Mouse (Mus musculus) heart, postnatal 36 days (tissue): ENCODE data around the gene Zc3hc1. TPM values are rescaled to one million over a fixed set of nuclear protein-coding genes. Genes with fewer than 3 reads are reported as not detected.
"Not testable (repeated sequence)": the region's sequence is repeated elsewhere in the genome, so short reads cannot be mapped to it uniquely, and the experiment has no call there.

ENCODE experiments used
- DNase-seq, 2 experiments: peaks; one replicate each; pipeline ENCODE4 v3.0.0; 2021 to 2022
- intact Hi-C: fragments of 180-260 bp; cut with DNase I; formaldehyde crosslinking; loops from one replicate; pipeline ENCODE4 v1.15.1; 2025
- total RNA-seq, 2 experiments: library from RNA; stranded (reverse); gene quantifications; 2 replicates each; pipeline ENCODE4 v1.2.3; 2021

Gene Zc3hc1
- total RNA-seq, result 10 to 100 TPM; 14.7 to 14.8 TPM

DNA sequence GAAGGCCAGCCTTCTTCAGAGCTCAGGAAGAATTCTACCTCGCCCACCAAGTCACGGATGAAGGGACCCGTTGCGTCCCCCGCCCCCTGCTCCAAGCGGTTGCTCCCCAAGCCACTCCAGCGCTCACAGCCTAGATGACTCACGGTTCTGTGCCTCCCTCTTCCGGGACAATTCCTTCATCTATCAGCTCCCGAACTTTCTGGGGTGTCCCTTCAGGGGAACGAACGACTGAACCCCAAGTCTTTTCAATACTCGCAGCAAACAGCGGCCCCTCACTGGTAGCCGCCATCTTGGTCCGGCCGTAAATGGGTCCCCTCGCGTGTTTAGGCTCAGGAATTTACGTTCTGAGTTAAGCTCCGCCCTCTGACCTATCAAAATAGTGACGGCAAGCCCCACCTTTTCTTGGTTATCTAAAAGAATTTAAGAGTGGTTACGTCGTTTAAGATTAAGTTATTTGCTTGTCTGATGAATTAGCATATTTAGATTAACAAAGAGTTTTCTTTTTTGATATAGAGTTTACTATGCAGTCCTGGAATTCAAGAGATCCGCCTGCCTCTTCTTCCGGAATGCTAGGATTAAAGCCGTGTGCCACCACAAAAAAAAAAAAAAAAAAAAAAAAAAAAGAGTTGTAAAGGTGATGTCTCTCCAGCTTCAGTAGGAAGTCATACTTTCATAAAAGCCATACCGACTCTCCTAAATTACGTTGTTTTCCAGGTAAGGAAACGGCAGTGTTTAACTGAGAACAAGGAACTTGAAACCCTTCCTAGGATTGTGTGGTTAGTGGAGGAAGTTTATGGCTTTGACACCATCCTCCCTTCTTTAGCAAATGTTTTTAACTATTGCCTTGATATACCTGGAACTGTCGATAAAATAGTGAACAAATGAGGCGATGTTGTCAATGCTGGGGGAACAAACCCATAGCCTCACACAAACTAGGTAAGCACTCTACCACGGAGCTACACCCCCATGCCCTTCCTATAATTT lies at the start of gene Zc3hc1:
Zc3hc1 (minus strand) TSS at position 315 of the 984 bp plus-strand sequence.
- intact Hi-C loops, result no loop called here
- DNase-seq, result peak; percentile 74 to 77

DNA sequence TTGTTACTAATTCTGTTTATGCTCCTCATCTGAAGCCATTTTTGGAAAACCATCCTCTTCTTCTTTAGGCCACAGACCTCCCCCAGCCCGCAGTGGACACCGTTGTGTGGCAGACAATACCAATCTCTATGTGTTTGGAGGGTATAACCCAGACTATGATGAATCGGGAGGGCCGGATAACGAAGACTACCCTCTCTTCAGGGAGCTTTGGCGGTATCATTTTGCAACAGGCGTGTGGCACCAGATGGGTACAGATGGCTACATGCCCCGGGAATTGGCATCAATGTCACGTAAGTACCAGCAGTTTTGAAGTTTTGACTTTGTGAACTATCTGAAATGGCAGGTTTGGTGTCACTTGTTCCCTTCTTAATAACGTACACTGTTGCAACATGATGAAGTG lies 48.7 kb upstream of the Zc3hc1 start:
- no peak for DNase-seq
- intact Hi-C loops, result no loop called here

DNA sequence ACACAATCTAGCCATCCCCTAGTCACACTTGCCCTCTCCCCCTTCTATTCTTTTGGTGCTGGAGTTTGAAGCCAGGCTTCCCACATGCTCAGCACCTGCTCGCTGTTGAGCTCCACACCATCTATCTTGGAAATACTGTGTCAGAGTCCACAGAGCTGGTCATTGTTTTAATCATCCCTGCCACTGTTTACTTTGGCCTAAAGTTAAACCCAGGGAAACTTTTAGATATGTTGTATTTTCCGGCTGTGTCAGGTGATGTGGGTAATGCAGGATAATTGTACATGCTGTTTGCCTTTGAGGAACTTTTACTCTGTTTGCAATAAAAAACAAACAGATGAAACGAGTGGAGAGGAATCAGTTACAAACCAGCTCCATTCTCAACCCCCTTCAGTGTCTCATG lies 46.2 kb upstream of the Zc3hc1 start:
- DNase-seq, result no peak
- intact Hi-C loops, result no loop called here

- peak; percentile 20 to 34 for DNase-seq
Observed at GRCm38 (mm10) chr6:30436476-30436875, 45.6 kb upstream of the Zc3hc1 start.

DNA sequence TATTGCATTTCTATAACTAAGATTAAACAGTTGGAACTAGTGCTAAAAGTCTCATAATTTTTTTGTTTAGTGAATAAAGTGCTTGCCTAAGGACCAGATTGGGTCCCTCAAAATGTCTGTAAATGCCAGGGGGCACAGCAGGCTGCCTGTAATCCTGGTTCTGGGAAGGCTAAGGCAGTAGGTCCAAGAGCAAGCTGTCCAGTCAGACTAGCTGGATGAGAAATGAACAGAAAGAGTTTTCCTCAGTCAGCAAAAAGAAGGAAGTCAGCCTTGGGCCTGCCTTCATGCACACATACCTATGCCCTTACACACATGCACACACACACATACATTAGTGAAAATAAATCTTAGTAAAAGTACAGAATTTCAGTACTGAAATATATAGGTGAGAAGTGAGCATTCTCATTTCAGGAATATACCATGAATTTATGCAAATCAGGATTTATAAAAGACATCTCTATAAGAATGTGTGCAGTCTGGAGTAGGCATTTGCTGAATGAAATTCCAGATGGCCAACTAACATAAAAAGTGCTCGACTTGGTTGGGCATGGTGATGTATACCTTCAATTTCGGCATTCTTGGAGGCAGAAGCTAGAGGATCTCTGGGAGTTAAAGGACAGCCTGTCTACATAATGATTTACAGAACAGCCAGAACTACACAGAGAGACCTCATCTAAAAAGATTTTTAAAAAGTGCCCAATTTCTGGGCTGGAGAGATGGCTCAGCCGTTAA lies 41.8 kb upstream of the Zc3hc1 start:
- no peak for DNase-seq
- intact Hi-C loops, result no loop called here

More at GRCm38 (mm10) chr6:30436476-30436875, 45.6 kb upstream of the Zc3hc1 start:
- intact Hi-C loops, result no loop called here

DNA sequence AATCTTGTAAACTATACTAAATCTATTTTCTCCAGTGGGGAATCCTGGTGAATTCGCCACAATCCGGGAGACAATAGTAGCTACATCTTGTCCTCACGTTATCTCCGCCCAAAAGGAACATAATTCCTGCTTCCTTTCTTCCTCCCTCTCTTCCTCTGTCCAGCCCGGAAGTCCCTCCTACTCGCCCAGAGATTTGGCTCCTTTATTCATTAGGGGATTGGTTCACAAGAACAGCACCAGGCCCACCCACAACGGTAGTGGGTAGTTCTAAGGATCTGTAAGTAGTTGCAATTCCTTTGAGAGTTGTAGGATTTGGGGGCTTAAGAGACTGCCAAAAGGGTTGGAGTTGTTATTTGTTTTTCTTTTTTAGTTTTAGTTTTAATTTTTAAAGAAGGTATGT lies 26.0 kb upstream of the Zc3hc1 start:
- intact Hi-C loops, result no loop called here
- no peak for DNase-seq

DNA sequence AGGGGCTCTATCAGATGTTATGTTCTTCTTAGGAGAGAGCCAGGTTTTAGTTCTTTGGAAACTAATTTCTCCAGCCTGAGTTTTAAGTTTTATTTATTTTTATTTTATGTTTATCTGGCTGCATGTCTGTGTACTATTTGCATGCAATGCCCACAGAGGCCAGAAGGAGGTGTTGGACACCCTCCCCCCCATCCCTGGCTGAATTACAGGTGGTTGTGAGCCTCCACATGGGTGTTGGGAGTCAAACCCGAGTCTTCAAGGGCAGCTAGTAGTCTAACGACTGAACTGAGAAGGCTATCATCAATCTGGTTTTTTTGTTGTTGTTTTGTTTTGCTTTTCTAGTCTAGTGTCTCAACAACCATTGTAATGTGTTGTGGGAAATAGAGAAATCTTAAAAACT lies 25.3 kb upstream of the Zc3hc1 start:
- intact Hi-C loops, result no loop called here
- DNase-seq, result no peak

- intact Hi-C loops, result no loop called here
- DNase-seq, result no peak
Observed at GRCm38 (mm10) chr6:30411311-30411710, 20.5 kb upstream of the Zc3hc1 start.

DNA sequence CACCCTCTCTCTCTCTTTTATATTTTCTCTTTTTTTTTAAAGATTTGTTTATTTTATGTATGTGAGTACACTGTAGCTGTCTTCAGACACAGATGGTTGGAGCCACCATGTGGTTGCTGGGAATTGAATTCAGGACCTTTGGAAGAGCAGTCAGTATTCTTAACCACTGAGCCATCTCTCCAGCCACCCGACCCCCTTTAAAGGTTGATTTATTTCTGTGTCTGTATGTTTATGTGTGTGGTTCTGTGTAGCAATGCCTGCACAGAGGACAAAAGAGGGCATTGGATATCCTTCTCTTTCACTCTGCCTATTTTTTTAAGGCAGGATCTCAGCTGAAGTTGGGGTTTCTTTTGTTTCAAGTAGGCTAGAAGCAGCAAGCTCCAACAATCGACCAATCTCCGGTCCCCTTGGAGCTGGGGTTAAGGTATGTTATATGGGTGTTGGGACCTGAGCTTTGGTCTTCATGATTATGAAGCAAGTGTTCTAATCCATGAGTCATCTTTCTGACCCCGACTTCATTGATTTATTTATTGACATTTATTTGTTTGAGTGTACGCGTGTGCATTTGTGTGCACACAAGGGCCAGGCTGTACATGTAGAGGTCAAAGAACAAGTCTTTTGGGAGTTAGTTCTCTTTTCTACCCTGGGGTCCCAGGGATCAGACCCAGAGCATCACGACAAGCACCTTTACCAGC lies 18.7 kb upstream of the Zc3hc1 start:
- intact Hi-C loops, result no loop called here
- DNase-seq, result no peak

GRCm38 (mm10) chr6:30408276-30408675 lies 17.4 kb upstream of the Zc3hc1 start:
- intact Hi-C loops, result no loop called here
- no peak for DNase-seq

DNA sequence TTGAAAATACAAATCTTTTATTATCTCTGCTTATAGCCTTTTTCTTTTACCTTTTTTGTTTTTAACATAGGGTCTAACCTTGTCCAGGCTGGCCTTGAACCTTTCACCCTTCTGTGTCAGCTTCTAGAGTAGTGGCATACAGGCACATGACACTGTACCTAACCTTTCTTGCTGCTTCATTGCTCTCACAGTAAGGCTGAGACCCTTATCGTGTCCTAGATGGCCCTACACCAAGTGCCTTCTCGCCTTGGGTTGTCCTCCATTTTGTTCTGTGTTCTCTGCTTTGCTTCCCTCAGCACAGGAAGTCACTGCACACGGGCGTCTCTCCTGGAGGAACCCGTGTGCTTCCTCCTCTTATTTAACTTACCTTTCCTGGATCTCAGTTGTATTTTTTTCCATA lies 13.8 kb upstream of the Zc3hc1 start:
- DNase-seq, result no peak
- intact Hi-C loops, result loop anchor here (5.0 kb wide), 2 partner anchors 103 to 493 kb away; partner anchors contain the start of genes Copg2, Ssmem1 and Tmem209

DNA sequence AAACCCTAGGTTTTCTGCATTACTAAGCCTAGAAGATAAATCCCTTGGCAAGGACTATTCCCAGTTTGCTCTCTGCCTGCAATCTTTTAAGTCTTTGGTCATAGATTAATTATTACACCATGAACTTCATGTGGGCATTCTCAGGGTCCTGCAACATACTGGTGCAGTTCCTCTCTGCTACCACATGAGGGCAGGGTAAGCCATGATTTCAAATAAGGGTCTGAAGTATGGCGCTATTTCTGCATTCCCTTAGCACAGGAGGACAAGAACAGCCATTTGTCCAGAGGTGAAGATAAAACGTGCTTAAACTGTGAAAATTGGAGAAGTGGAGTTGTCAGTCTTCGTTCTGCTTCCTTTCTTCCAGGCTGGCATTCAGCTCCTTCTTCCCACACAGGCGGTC lies 12.6 kb upstream of the Zc3hc1 start:
- peak; percentile 61 to 65 for DNase-seq
- intact Hi-C loops, result loop anchor here (1.0 to 5.0 kb wide), 5 partner anchors 57 to 633 kb away; partner anchors contain the start of genes Copg2, Ssmem1 and Tmem209

DNA sequence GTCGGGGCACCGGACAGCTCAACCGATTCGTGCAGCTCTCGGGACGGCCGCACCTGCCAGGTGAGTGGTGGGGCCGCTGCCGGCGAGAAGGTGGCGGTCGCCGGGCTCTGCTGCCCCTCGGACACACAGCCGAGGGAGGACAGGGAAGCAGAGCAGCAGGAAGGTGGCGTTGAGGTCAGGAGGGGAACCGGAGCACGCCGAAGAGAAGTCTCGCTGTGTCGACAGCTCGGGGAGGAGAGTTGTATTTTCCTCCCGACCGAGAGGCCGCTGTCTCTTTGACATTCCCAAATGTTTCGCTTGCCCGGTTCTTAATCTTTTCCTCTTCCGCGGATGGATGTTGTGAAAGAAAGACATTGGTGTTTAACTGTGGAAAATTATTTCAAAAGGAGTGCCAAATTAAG lies 11.3 kb upstream of the Zc3hc1 start:
- intact Hi-C loops, result loop anchor here (2.0 to 5.0 kb wide), 4 partner anchors 105 to 635 kb away; partner anchors contain the start of genes Copg2, Ssmem1 and Tmem209
- DNase-seq, result peak in 1 of 2 experiments; percentile 47

- intact Hi-C loops, result loop anchor here (2.0 to 5.0 kb wide), 4 partner anchors 106 to 635 kb away; partner anchors contain the start of genes Copg2, Ssmem1 and Tmem209
Observed at GRCm38 (mm10) chr6:30401308-30402015, 10.6 kb upstream of the Zc3hc1 start, which contains the start of gene Klhdc10. Klhdc10 (plus strand) TSS chr6:30401868.

GRCm38 (mm10) chr6:30400716-30401115 lies 9.9 kb upstream of the Zc3hc1 start:
- DNase-seq, result no peak
- intact Hi-C loops, result loop anchor here (5.0 kb wide), 2 partner anchors 107 to 497 kb away; partner anchors contain the start of genes Copg2, Ssmem1 and Tmem209

More at GRCm38 (mm10) chr6:30401308-30402015, 10.6 kb upstream of the Zc3hc1 start, which contains the start of gene Klhdc10:
- DNase-seq, result peak; percentile 100

DNA sequence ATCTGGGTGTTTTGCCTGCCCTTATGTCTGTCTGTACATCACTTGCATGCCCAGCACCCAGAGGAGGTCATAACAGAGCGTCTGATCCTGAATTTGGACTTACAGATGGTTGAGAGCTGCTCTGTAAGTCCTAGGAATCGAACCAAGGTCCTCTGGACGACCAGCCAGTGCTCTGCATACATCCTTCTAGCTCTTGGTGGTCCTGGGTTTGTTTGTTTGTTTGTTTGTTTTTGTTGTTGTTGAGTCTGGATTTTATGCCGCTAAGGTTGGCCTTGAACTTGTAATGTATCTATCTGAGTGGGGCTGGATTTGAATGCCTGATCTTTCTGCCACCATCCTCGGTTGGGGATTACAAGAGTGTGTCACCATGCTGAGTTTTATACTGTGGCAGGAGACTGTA lies 9.3 kb upstream of the Zc3hc1 start:
- no peak for DNase-seq
- intact Hi-C loops, result loop anchor here (5.0 kb wide), 2 partner anchors 107 to 497 kb away; partner anchors contain the start of genes Copg2, Ssmem1 and Tmem209

- DNase-seq, result no peak
- intact Hi-C loops, result no loop called here
Observed at GRCm38 (mm10) chr6:30391996-30392395, 1.2 kb upstream of the Zc3hc1 start.

DNA sequence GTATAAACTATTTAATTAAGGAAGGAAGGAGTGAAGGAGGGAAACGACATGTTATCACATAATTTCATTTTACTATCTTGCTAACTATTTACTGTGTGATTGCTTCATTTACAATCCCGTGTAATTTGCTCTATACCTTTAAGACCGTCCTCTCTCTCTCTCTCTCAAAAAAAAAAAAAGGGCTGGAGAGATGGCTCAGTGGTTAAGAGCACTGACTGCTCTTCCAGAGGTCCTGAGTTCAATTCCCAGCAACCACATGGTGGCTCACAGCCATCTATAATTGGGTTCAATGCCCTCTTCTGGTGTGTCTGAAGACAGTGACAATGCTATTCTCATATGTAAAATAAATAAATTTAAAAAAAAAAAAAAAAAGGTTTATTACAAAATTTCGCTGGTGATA lies 557 bp downstream of the Zc3hc1 start:
- DNase-seq, intact Hi-C loops: not testable (repeated sequence)

GRCm38 (mm10) chr6:30381116-30381515 lies 9.7 kb downstream of the Zc3hc1 start:
- no peak for DNase-seq
- intact Hi-C loops, result no loop called here
